Mouse (Mus musculus) heart, embryonic 11.5 days (tissue): ENCODE measurements around the gene Dlg5. TPM values are rescaled to one million over a fixed set of nuclear protein-coding genes. Genes with fewer than 3 reads are reported as not detected.

Experiments
- ATAC-seq: fragments of 200-750 bp; cut with Nextera tagmentation; replicated peaks from 2 replicates; pipeline ENCODE4 v1.8.0; 2017; ENCODE audit warnings: moderate library complexity; ENCODE audit not compliant: insufficient number of reproducible peaks, low FRiP score, low TSS enrichment
- H3K27ac ChIP-seq: fragments of 300-500 bp; sonication (generic); 2 replicates; pipeline ENCODE4 v1.5.1; 2014; ENCODE audit warnings: mild to moderate bottlenecking, low read depth, low read length
- H3K27me3 ChIP-seq: fragments of 300-500 bp; sonication (generic); 2 replicates; pipeline ENCODE4 v1.6.1; 2014; ENCODE audit warnings: mild to moderate bottlenecking, low read length, mixed read lengths; ENCODE audit not compliant: control insufficient read depth, insufficient read depth
- H3K36me3 ChIP-seq: fragments of 300-500 bp; sonication (generic); 2 replicates; pipeline ENCODE4 v1.6.1; 2014; ENCODE audit warnings: mild to moderate bottlenecking, low read length, moderate library complexity, mixed read lengths; ENCODE audit not compliant: control insufficient read depth, insufficient read depth
- H3K4me1 ChIP-seq: fragments of 300-500 bp; sonication (generic); 2 replicates; pipeline ENCODE4 v1.6.1; 2014; ENCODE audit warnings: low read length; ENCODE audit not compliant: control insufficient read depth, insufficient read depth
- H3K4me2 ChIP-seq: fragments of 300-500 bp; sonication (generic); 2 replicates; pipeline ENCODE4 v1.6.1; 2014; ENCODE audit warnings: mild to moderate bottlenecking, moderate library complexity
- H3K4me3 ChIP-seq: fragments of 300-500 bp; sonication (generic); 2 replicates; pipeline ENCODE4 v1.5.1; 2014; ENCODE audit warnings: low read depth, low read length
- H3K9ac ChIP-seq: fragments of 300-500 bp; sonication (generic); 2 replicates; pipeline ENCODE4 v1.6.1; 2014; ENCODE audit warnings: mild to moderate bottlenecking, low read depth, low read length, moderate library complexity
- H3K9me3 ChIP-seq: fragments of 300-500 bp; sonication (generic); replicated peaks from 2 replicates; pipeline ENCODE4 v1.6.1; 2016; ENCODE audit warnings: low read length; ENCODE audit not compliant: control insufficient read depth
- WGBS: fragments of 180-500 bp; shearing (Covaris S2); extraction: QIAGEN DNeasy Blood & Tissue Kit; methylation state at CpG from one replicate; pipeline ENCODE4 v1.1.7; 2014; ENCODE audit not compliant: insufficient replicate concordance; 5-methylcytosine and 5-hydroxymethylcytosine counted together
- polyA plus RNA-seq: library from polyadenylated mRNA; unstranded; fragments of >200 nt; fragmentation: Nextera tagmentation; extraction: Ambion mirVana; gene quantifications from 2 replicates; pipeline ENCODE4 v1.2.1, GENCODE M21; 2014

Gene Dlg5
- polyA plus RNA-seq, 1 experiment from 2014 or later = 16.3 TPM

- Histone ChIP-seq H3K27me3 (no peaks in the 10 kb centered on the region), H3K4me2 (no peak overlapping the region), H3K4me3 (no peak overlapping the region), H3K9ac (no peak overlapping the region), H3K4me1 (peaks cover 30% of the 10 kb centered on the region), H3K9me3 (no peaks in the 10 kb centered on the region), H3K27ac (no peak overlapping the region), H3K36me3 (no peaks in the 10 kb centered on the region)
- no peak for ATAC-seq
- WGBS = 73% methylated on average over 5 of the region's 5 CpGs
Measured at GRCm38 (mm10) chr14:24197865-24198264, 47.9 kb downstream of the Dlg5 start.

GRCm38 (mm10) chr14:24196947-24197346 lies 48.8 kb downstream of the Dlg5 start:
- no peaks in the 10 kb centered on the region for H3K36me3 ChIP-seq
- WGBS = 83% methylated on average over 6 of the region's 6 CpGs
- ATAC-seq = no peak
- no peak overlapping the region for H3K9ac ChIP-seq
- H3K4me2 ChIP-seq = no peak overlapping the region
- no peak overlapping the region for H3K27ac ChIP-seq
- H3K4me1 ChIP-seq = peaks cover 23% of the 10 kb centered on the region
- H3K27me3 ChIP-seq = no peaks in the 10 kb centered on the region
- H3K9me3 ChIP-seq = no peaks in the 10 kb centered on the region
- H3K4me3 ChIP-seq = no peak overlapping the region

GRCm38 (mm10) chr14:24190131-24190530 lies 55.6 kb downstream of the Dlg5 start:
- no peak for ATAC-seq
- Histone ChIP-seq H3K36me3 (no peaks in the 10 kb centered on the region; the same call in 1 of the 2 replicates), H3K27ac (no peak overlapping the region)

GRCm38 (mm10) chr14:24189598-24189997 lies 56.1 kb downstream of the Dlg5 start:
- peaks cover 7% of the 10 kb centered on the region for H3K4me1 ChIP-seq
- no peak for ATAC-seq
- no peaks in the 10 kb centered on the region for H3K9me3 ChIP-seq
- no peak overlapping the region for H3K27ac ChIP-seq
- H3K4me3 ChIP-seq = no peak overlapping the region
- H3K4me2 ChIP-seq = no peak overlapping the region
- H3K36me3 ChIP-seq = no peaks in the 10 kb centered on the region; the same call in 1 of the 2 replicates
- no peak overlapping the region for H3K9ac ChIP-seq
- WGBS = 77% methylated on average over 7 of the region's 7 CpGs
- no peaks in the 10 kb centered on the region for H3K27me3 ChIP-seq

More at GRCm38 (mm10) chr14:24190131-24190530, 55.6 kb downstream of the Dlg5 start:
- Histone ChIP-seq H3K9ac (no peak overlapping the region), H3K27me3 (no peaks in the 10 kb centered on the region), H3K4me1 (peaks cover 7% of the 10 kb centered on the region), H3K9me3 (no peaks in the 10 kb centered on the region), H3K4me3 (no peak overlapping the region), H3K4me2 (no peak overlapping the region)
- WGBS = 91% methylated on average over 13 of the region's 13 CpGs

- H3K27ac ChIP-seq = no peak overlapping the region
- H3K9ac ChIP-seq = no peak overlapping the region
- H3K4me3 ChIP-seq = no peak overlapping the region
- no peaks in the 10 kb centered on the region for H3K9me3 ChIP-seq
- peaks cover 17% of the 10 kb centered on the region for H3K4me1 ChIP-seq
- no peak overlapping the region for H3K4me2 ChIP-seq
- WGBS = 52% methylated on average over 4 of the region's 4 CpGs
- no peaks in the 10 kb centered on the region; the same call in 1 of the 2 replicates for H3K36me3 ChIP-seq
- no peak for ATAC-seq
- H3K27me3 ChIP-seq = no peaks in the 10 kb centered on the region
Measured at GRCm38 (mm10) chr14:24185514-24185913, 60.2 kb downstream of the Dlg5 start.

- Histone ChIP-seq H3K9ac (no peak overlapping the region), H3K4me3 (no peak overlapping the region), H3K27me3 (no peaks in the 10 kb centered on the region), H3K27ac (no peak overlapping the region), H3K9me3 (no peaks in the 10 kb centered on the region), H3K4me1 (peaks cover 17% of the 10 kb centered on the region), H3K36me3 (no peaks in the 10 kb centered on the region), H3K4me2 (no peak overlapping the region)
- WGBS = 78% methylated on average over 3 of the region's 3 CpGs
- ATAC-seq = no peak
Measured at GRCm38 (mm10) chr14:24182955-24183354, 62.8 kb downstream of the Dlg5 start.

GRCm38 (mm10) chr14:24181811-24182506 lies 63.8 kb downstream of the Dlg5 start:
- Histone ChIP-seq H3K27ac (no peak overlapping the region), H3K4me3 (no peak overlapping the region), H3K9me3 (no peaks in the 10 kb centered on the region), H3K4me1 (peaks cover 17% of the 10 kb centered on the region), H3K36me3 (no peaks in the 10 kb centered on the region), H3K27me3 (no peaks in the 10 kb centered on the region), H3K4me2 (no peak overlapping the region), H3K9ac (no peak overlapping the region)
- WGBS = 31% methylated on average over 10 of the region's 10 CpGs
- no peak; the same call in 1 of the 2 replicates for ATAC-seq

- Histone ChIP-seq H3K4me3 (no peak overlapping the region), H3K9me3 (no peaks in the 10 kb centered on the region), H3K4me1 (peaks cover 10% of the 10 kb centered on the region), H3K4me2 (no peak overlapping the region), H3K9ac (no peak overlapping the region), H3K36me3 (peaks cover 5% of the 10 kb centered on the region; the same call in 1 of the 2 replicates), H3K27ac (no peak overlapping the region), H3K27me3 (no peaks in the 10 kb centered on the region)
- no peak for ATAC-seq
- 74% methylated on average over 6 of the region's 6 CpGs for WGBS
Measured at GRCm38 (mm10) chr14:24179466-24179991, 66.2 kb downstream of the Dlg5 start.

- Histone ChIP-seq H3K4me1 (no peaks in the 10 kb centered on the region), H3K36me3 (peaks cover 5% of the 10 kb centered on the region; the same call in 1 of the 2 replicates), H3K27ac (no peak overlapping the region), H3K9me3 (no peaks in the 10 kb centered on the region), H3K9ac (no peak overlapping the region), H3K27me3 (no peaks in the 10 kb centered on the region), H3K4me2 (no peak overlapping the region), H3K4me3 (no peak overlapping the region)
- no peak for ATAC-seq
- WGBS = 74% methylated on average over 10 of the region's 10 CpGs
Measured at GRCm38 (mm10) chr14:24176609-24177008, 69.1 kb downstream of the Dlg5 start.
